In genomic region chr5:30591205-30591731, GRCm38 (mm10) we compare ENCODE assay signal across 15 mouse cellular contexts. TPM values are rescaled to one million over a fixed set of nuclear protein-coding genes. Genes with fewer than 3 reads are reported as not detected.
A peak's percentile ranks its signal among the peaks of the same experiment; 100 is the strongest.
DNase-seq lines count a peak whose midpoint lies in the region; ATAC-seq and TF ChIP-seq lines count a peak whose summit lies in the region.
"Had no signal": no experiment of that assay in that cellular context is flagged by ENCODE, and none has a peak within 500 bp of the region (broad histone marks: within the 10 kb centered on the region; RNA-seq: fewer than 3 reads in every experiment).

No protein-coding gene starts in this region.

- H3K9ac ChIP-seq in intestine, embryonic 14.5 days (ENCODE audit: low read length), result no peak overlapping the region
- no peak overlapping the region for H3K9ac ChIP-seq in intestine, postnatal 0 days (ENCODE audit: low read depth, low read length)
- H3K9ac ChIP-seq in intestine, embryonic 15.5 days, result no peak overlapping the region
- no peak overlapping the region for H3K9ac ChIP-seq in forebrain, embryonic 14.5 days (ENCODE audit: low read length)
- H3K9ac ChIP-seq: embryonic facial prominence, embryonic 13.5 days; forebrain, embryonic 13.5 days had no signal

- TF ChIP-seq CTCF in intestine, postnatal 0 days (IDR thresholded peaks at IDR 0.05; ENCODE audit: low read depth), result no peak

- 56% methylated on average over 5 of the region's 5 CpGs for WGBS in intestine, embryonic 14.5 days
- WGBS in intestine, postnatal 0 days, result 55% methylated on average over 5 of the region's 5 CpGs
- 60% methylated on average over 5 of the region's 5 CpGs for WGBS in intestine, embryonic 15.5 days
- WGBS in forebrain, embryonic 14.5 days, result 68% methylated on average over 5 of the region's 5 CpGs
- WGBS in limb, embryonic 10.5 days, result 51% methylated on average over 5 of the region's 5 CpGs

- H3K27ac ChIP-seq in intestine, embryonic 14.5 days (ENCODE audit: low read depth), result no peak overlapping the region
- H3K27ac ChIP-seq in intestine, postnatal 0 days (ENCODE audit: low read depth, low read length), result no peak overlapping the region
- no peak overlapping the region for H3K27ac ChIP-seq in intestine, embryonic 15.5 days
- no peak overlapping the region for H3K27ac ChIP-seq in forebrain, embryonic 14.5 days (ENCODE audit: low read depth, low read length)
- no peak overlapping the region for H3K27ac ChIP-seq in limb, embryonic 10.5 days
- H3K27ac ChIP-seq: embryonic facial prominence, embryonic 13.5 days; forebrain, embryonic 13.5 days; stomach, postnatal 0 days had no signal

- no peak for ATAC-seq in intestine, embryonic 14.5 days (replicated peaks; ENCODE audit: low FRiP score, low TSS enrichment, low read depth)
- no peak for ATAC-seq in intestine, postnatal 0 days
- no peak for ATAC-seq in intestine, embryonic 15.5 days
- ATAC-seq in forebrain, embryonic 14.5 days, result no peak
- ATAC-seq: forebrain, embryonic 13.5 days had no signal

- no peak overlapping the region for H3K4me3 ChIP-seq in intestine, embryonic 14.5 days (ENCODE audit: low read depth, low read length)
- no peak overlapping the region for H3K4me3 ChIP-seq in intestine, postnatal 0 days (ENCODE audit: low read depth, low read length)
- H3K4me3 ChIP-seq in intestine, embryonic 15.5 days (replicated peaks), result no peak overlapping the region
- H3K4me3 ChIP-seq in forebrain, embryonic 14.5 days (ENCODE audit: low read depth, low read length), result no peak overlapping the region
- no peak overlapping the region for H3K4me3 ChIP-seq in limb, embryonic 10.5 days
- H3K4me3 ChIP-seq: embryonic facial prominence, embryonic 13.5 days; forebrain, embryonic 13.5 days had no signal

- no peaks in the 10 kb centered on the region for H3K9me3 ChIP-seq in intestine, embryonic 14.5 days (ENCODE audit: control insufficient read depth, low read length)
- no peaks in the 10 kb centered on the region for H3K9me3 ChIP-seq in intestine, postnatal 0 days (ENCODE audit: control insufficient read depth)
- H3K9me3 ChIP-seq in intestine, embryonic 15.5 days, result no peaks in the 10 kb centered on the region
- no peaks in the 10 kb centered on the region for H3K9me3 ChIP-seq in forebrain, embryonic 14.5 days (replicated peaks; ENCODE audit: control insufficient read depth, low read length)
- no peaks in the 10 kb centered on the region for H3K9me3 ChIP-seq in limb, embryonic 10.5 days (replicated peaks)
- H3K9me3 ChIP-seq: embryonic facial prominence, embryonic 13.5 days; forebrain, embryonic 13.5 days had no signal

- peak overlapping the region; percentile 71; the same call in 1 of the 2 replicates for H3K4me2 ChIP-seq in intestine, embryonic 14.5 days (ENCODE audit: low read length)
- H3K4me2 ChIP-seq in intestine, postnatal 0 days (replicated peaks; ENCODE audit: low read depth), result no peak overlapping the region
- H3K4me2 ChIP-seq in intestine, embryonic 15.5 days (replicated peaks), result peak overlapping the region; percentile 90
- H3K4me2 ChIP-seq in forebrain, embryonic 14.5 days (ENCODE audit: low read length), result no peak overlapping the region
- H3K4me2 ChIP-seq: embryonic facial prominence, embryonic 13.5 days; forebrain, embryonic 13.5 days; liver, embryonic 11.5 days had no signal

- no peaks in the 10 kb centered on the region for H3K36me3 ChIP-seq in intestine, embryonic 14.5 days (ENCODE audit: control insufficient read depth, insufficient read depth, low read length)
- no peaks in the 10 kb centered on the region for H3K36me3 ChIP-seq in intestine, postnatal 0 days (ENCODE audit: control insufficient read depth, insufficient read depth)
- no peaks in the 10 kb centered on the region for H3K36me3 ChIP-seq in intestine, embryonic 15.5 days
- no peaks in the 10 kb centered on the region for H3K36me3 ChIP-seq in forebrain, embryonic 14.5 days (ENCODE audit: control insufficient read depth, insufficient read depth, low read length)
- no peaks in the 10 kb centered on the region for H3K36me3 ChIP-seq in limb, embryonic 10.5 days
- H3K36me3 ChIP-seq: embryonic facial prominence, embryonic 13.5 days had no signal

- no peak for DNase-seq in intestine, embryonic 14.5 days (ENCODE audit: low spot score)
- DNase-seq in adrenal gland, postnatal 10 days, result peak; percentile 77
- peak; percentile 95 for DNase-seq in cerebellum, adult 11 months
- no peak for DNase-seq in forebrain, embryonic 14.5 days (ENCODE audit: low spot score)
- no peak for DNase-seq in limb, embryonic 10.5 days (ENCODE audit: low spot score)
- DNase-seq: gastrocnemius, postnatal 25 days; kidney, postnatal 36 days; lung, postnatal 4 days had no signal

- peaks cover 50% of the 10 kb centered on the region for H3K4me1 ChIP-seq in intestine, embryonic 14.5 days (replicated peaks; ENCODE audit: control insufficient read depth, insufficient read depth, low read length)
- 0 out of 2 replicates have a peak, but pooled peaks cover 2% of the 10 kb centered on the region for H3K4me1 ChIP-seq in intestine, postnatal 0 days (replicated peaks; ENCODE audit: control insufficient read depth, insufficient read depth, low read length)
- H3K4me1 ChIP-seq in intestine, embryonic 15.5 days (replicated peaks), result peaks cover 50% of the 10 kb centered on the region
- H3K4me1 ChIP-seq in forebrain, embryonic 14.5 days (ENCODE audit: control insufficient read depth, insufficient read depth, low read length), result 0 out of 2 replicates have a peak, but pooled peaks cover 2% of the 10 kb centered on the region
- H3K4me1 ChIP-seq in limb, embryonic 10.5 days, result peaks cover 40% of the 10 kb centered on the region

- H3K27me3 ChIP-seq in intestine, embryonic 14.5 days (replicated peaks; ENCODE audit: control insufficient read depth, insufficient read depth, low read length), result peaks cover 22% of the 10 kb centered on the region
- H3K27me3 ChIP-seq in intestine, postnatal 0 days (replicated peaks; ENCODE audit: control insufficient read depth, insufficient read depth, low read length), result peaks cover 25% of the 10 kb centered on the region
- H3K27me3 ChIP-seq in intestine, embryonic 15.5 days (replicated peaks), result peaks cover 22% of the 10 kb centered on the region
- H3K27me3 ChIP-seq in forebrain, embryonic 14.5 days (replicated peaks; ENCODE audit: control insufficient read depth, insufficient read depth, low read length), result peaks cover 15% of the 10 kb centered on the region
- peaks cover 59% of the 10 kb centered on the region for H3K27me3 ChIP-seq in limb, embryonic 10.5 days (ENCODE audit: low read depth, poor library complexity, severe bottlenecking)

RNA-seq across cellular contexts. Expression of gene Kcnk3, which starts 3.3 kb away (rescaled TPM):
- polyA plus RNA-seq in intestine, embryonic 14.5 days (2014; fragmentation: Nextera tagmentation; extraction: Ambion mirVana), result 36.0 and 39.7 TPM in 2 replicates
- polyA plus RNA-seq in intestine, postnatal 0 days (2015; fragmentation: Nextera tagmentation; extraction: Ambion mirVana), result 7.3 and 8.1 TPM in 2 replicates
- 100 to 1,000 TPM; 549 to 558 TPM for total RNA-seq in adrenal gland, postnatal 10 days (2021)
- polyA plus RNA-seq in intestine, embryonic 15.5 days (2015; fragmentation: Nextera tagmentation; extraction: Ambion mirVana), result 24.4 and 24.9 TPM in 2 replicates
- polyA plus RNA-seq in forebrain, embryonic 14.5 days (2014; fragmentation: Nextera tagmentation; extraction: Ambion mirVana), result 2.1 and 2.5 TPM in 2 replicates
- 0.36 and 0.69 TPM in 2 replicates for polyA plus RNA-seq in limb, embryonic 10.5 days (2016; fragmentation: Nextera tagmentation; extraction: Ambion mirVana)

RNA-seq across cellular contexts. Expression of gene Cib4, which starts 45.6 kb away (rescaled TPM):
- not detected in 2 replicates for polyA plus RNA-seq in intestine, embryonic 14.5 days (2014; fragmentation: Nextera tagmentation; extraction: Ambion mirVana)
- not detected in 2 replicates for polyA plus RNA-seq in intestine, postnatal 0 days (2015; fragmentation: Nextera tagmentation; extraction: Ambion mirVana)
- total RNA-seq in adrenal gland, postnatal 10 days (2021), result 1 to 10 TPM in 1 of 2 experiments, under 1 TPM in 1; 0.67 to 1.1 TPM
- polyA plus RNA-seq in intestine, embryonic 15.5 days (2015; fragmentation: Nextera tagmentation; extraction: Ambion mirVana), result not detected in 2 replicates
- not detected in 2 replicates for polyA plus RNA-seq in forebrain, embryonic 14.5 days (2014; fragmentation: Nextera tagmentation; extraction: Ambion mirVana)
- polyA plus RNA-seq in limb, embryonic 10.5 days (2016; fragmentation: Nextera tagmentation; extraction: Ambion mirVana), result not detected in 2 replicates
- total RNA-seq: gastrocnemius, postnatal 25 days; left cerebral cortex, adult 18-20 months had no signal
- polyA plus RNA-seq: embryonic facial prominence, embryonic 13.5 days; forebrain, embryonic 13.5 days; liver, embryonic 11.5 days had no signal

RNA-seq across cellular contexts. Expression of gene Slc35f6, which starts 56.5 kb away (rescaled TPM):
- polyA plus RNA-seq in intestine, embryonic 14.5 days (2014; fragmentation: Nextera tagmentation; extraction: Ambion mirVana), result 32.5 and 35.2 TPM in 2 replicates
- 71.6 and 79.4 TPM in 2 replicates for polyA plus RNA-seq in intestine, postnatal 0 days (2015; fragmentation: Nextera tagmentation; extraction: Ambion mirVana)
- total RNA-seq in adrenal gland, postnatal 10 days (2021), result 10 to 100 TPM; 30.4 to 34.6 TPM
- polyA plus RNA-seq in intestine, embryonic 15.5 days (2015; fragmentation: Nextera tagmentation; extraction: Ambion mirVana), result 36.8 and 40.4 TPM in 2 replicates
- 33.6 and 35.1 TPM in 2 replicates for polyA plus RNA-seq in forebrain, embryonic 14.5 days (2014; fragmentation: Nextera tagmentation; extraction: Ambion mirVana)
- polyA plus RNA-seq in limb, embryonic 10.5 days (2016; fragmentation: Nextera tagmentation; extraction: Ambion mirVana), result 20.9 and 22.3 TPM in 2 replicates

Comparison
In these comparisons a context has a peak if more than half of its experiments do, and no peak if none do; other contexts are left out.
1. H3K4me2 ChIP-seq: peak in intestine, embryonic 14.5 days (single experiment) and intestine, embryonic 15.5 days (single experiment); none in intestine, postnatal 0 days (single experiment) and forebrain, embryonic 14.5 days (single experiment).
2. DNase-seq: peak in adrenal gland, postnatal 10 days (single experiment) and cerebellum, adult 11 months (single experiment); none in intestine, embryonic 14.5 days (single experiment), forebrain, embryonic 14.5 days (single experiment) and limb, embryonic 10.5 days (single experiment).